Mouse (Mus musculus): ENCODE data around the gene Ccdc62. TPM values are rescaled to one million over a fixed set of nuclear protein-coding genes. Genes with fewer than 3 reads are reported as not detected.
A peak's percentile ranks its signal among the peaks of the same experiment; 100 is the strongest.

Ccdc62 gene
- polyA plus RNA-seq, 1 experiment from 2014 or later: 5.0 TPM

DNA sequence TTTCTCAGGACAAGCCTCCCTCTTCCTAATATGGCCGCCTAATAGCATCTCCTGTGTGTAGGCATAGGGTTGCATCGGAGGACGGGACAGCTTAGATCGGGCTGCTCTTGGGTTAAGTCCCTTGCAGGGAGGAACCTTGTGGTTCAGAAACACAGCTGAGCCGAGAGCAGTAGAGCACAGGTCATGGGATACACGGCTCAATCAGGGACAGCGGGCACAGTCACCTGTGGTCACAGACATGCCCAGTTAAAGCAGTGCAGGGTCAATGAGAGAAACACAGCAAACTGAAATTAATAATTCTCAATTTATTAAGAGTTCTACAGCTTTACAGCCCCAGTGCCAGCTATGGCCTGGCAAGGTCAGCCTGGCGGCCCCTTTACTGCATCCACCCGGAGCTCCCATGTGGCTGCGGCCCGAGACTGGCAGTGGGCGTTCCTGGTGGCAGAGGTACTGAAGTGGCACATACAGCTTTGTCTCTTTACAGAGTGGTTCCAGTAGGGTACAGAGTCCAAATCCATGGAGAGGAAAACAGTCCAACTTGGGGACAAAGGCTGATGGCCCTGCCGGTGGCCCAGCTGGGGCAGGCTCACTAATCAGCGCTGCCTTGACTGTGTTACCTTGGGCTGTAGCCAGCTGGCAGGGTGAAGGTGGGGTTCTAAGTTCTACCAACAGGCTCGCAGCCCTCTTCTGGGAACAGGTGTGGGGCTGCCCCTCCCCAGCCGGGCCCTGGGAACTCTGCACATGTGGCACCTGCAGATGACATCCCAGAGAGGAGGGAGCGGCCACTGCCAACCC, 74.1 kb downstream of the Ccdc62 start:
- no peak overlapping the region for H3K27ac ChIP-seq (ENCODE audit: low read depth, low read length)
- H3K9me3 ChIP-seq (ENCODE audit: control insufficient read depth, low read length): no peaks in the 10 kb centered on the region
- H3K4me1 ChIP-seq (ENCODE audit: control insufficient read depth, insufficient read depth, low read length): 0 out of 2 replicates have a peak, but pooled peaks cover 3% of the 10 kb centered on the region
- no peak overlapping the region for H3K4me3 ChIP-seq (ENCODE audit: low read depth, low read length)
- no peak overlapping the region for H3K9ac ChIP-seq (ENCODE audit: low read length)
- no peak overlapping the region for H3K4me2 ChIP-seq (ENCODE audit: low read depth)
- ATAC-seq (ENCODE audit: insufficient read depth, low FRiP score, low TSS enrichment): no peak
- no peaks in the 10 kb centered on the region for H3K27me3 ChIP-seq (ENCODE audit: control insufficient read depth, insufficient read depth, low read length)
- 93% methylated on average over 17 of the region's 17 CpGs for WGBS
- no peak for DNase-seq (ENCODE audit: low spot score)
- peaks cover 18% of the 10 kb centered on the region for H3K36me3 ChIP-seq (ENCODE audit: control insufficient read depth, insufficient read depth, low read length)

DNA sequence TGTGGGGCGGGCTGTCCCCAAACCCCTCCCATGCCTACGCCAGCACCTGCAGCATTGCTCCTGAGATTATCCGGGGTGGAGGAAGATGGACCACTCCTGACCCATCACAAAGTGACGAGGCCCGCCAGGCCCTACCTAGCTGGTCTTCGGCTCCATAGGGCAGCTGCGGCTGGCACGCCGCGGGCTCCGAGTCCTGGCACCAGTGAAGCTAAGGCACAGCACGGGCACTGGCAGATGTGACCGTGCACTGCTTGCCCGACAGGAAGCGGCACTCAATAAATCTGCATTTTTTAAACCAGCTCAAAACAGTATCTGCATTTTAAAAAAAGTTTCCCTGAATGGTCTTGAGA, 74.6 kb downstream of the Ccdc62 start:
- H3K9ac ChIP-seq (ENCODE audit: low read length): no peak overlapping the region
- H3K4me2 ChIP-seq (ENCODE audit: low read depth): no peak overlapping the region
- DNase-seq (ENCODE audit: low spot score) (no peak), ATAC-seq (ENCODE audit: insufficient read depth, low FRiP score, low TSS enrichment) (no peak)
- H3K9me3 ChIP-seq (ENCODE audit: control insufficient read depth, low read length): no peaks in the 10 kb centered on the region
- H3K27ac ChIP-seq (ENCODE audit: low read depth, low read length): no peak overlapping the region
- H3K27me3 ChIP-seq (ENCODE audit: control insufficient read depth, insufficient read depth, low read length): no peaks in the 10 kb centered on the region
- peaks cover 23% of the 10 kb centered on the region for H3K36me3 ChIP-seq (ENCODE audit: control insufficient read depth, insufficient read depth, low read length)
- 96% methylated on average over 15 of the region's 15 CpGs for WGBS
- no peak overlapping the region for H3K4me3 ChIP-seq (ENCODE audit: low read depth, low read length)
- 0 out of 2 replicates have a peak, but pooled peaks cover 3% of the 10 kb centered on the region for H3K4me1 ChIP-seq (ENCODE audit: control insufficient read depth, insufficient read depth, low read length)

DNA sequence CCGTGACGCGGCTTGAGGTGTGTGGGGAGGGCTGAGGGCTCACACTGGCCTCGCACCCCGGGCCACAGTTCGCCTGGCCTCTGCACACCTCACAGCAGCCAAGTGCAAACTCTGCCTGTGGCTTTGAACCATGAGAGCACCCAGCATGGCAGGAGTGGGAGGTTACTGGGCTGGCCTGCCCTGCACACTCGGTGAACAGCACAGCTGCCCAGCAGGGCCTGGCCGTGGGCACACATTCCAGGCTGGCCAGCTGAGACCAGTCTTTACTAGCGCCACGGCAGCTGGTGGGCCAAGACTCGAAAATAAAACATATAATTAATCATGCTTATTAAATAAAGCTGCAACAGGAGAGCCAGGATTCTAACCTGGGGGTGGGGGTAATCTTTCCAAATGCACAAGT, 75.1 kb downstream of the Ccdc62 start:
- H3K9ac ChIP-seq (ENCODE audit: low read length): no peak overlapping the region
- no peak for DNase-seq (ENCODE audit: low spot score)
- peaks cover 4% of the 10 kb centered on the region; the same call in 1 of the 2 replicates for H3K4me1 ChIP-seq (ENCODE audit: control insufficient read depth, insufficient read depth, low read length)
- H3K4me3 ChIP-seq (ENCODE audit: low read depth, low read length): no peak overlapping the region
- H3K4me2 ChIP-seq (ENCODE audit: low read depth): no peak overlapping the region
- 86% methylated on average over 11 of the region's 11 CpGs for WGBS
- no peaks in the 10 kb centered on the region for H3K27me3 ChIP-seq (ENCODE audit: control insufficient read depth, insufficient read depth, low read length)
- no peak overlapping the region for H3K27ac ChIP-seq (ENCODE audit: low read depth, low read length)
- ATAC-seq (ENCODE audit: insufficient read depth, low FRiP score, low TSS enrichment): no peak
- H3K9me3 ChIP-seq (ENCODE audit: control insufficient read depth, low read length): no peaks in the 10 kb centered on the region
- peaks cover 23% of the 10 kb centered on the region for H3K36me3 ChIP-seq (ENCODE audit: control insufficient read depth, insufficient read depth, low read length)

DNA sequence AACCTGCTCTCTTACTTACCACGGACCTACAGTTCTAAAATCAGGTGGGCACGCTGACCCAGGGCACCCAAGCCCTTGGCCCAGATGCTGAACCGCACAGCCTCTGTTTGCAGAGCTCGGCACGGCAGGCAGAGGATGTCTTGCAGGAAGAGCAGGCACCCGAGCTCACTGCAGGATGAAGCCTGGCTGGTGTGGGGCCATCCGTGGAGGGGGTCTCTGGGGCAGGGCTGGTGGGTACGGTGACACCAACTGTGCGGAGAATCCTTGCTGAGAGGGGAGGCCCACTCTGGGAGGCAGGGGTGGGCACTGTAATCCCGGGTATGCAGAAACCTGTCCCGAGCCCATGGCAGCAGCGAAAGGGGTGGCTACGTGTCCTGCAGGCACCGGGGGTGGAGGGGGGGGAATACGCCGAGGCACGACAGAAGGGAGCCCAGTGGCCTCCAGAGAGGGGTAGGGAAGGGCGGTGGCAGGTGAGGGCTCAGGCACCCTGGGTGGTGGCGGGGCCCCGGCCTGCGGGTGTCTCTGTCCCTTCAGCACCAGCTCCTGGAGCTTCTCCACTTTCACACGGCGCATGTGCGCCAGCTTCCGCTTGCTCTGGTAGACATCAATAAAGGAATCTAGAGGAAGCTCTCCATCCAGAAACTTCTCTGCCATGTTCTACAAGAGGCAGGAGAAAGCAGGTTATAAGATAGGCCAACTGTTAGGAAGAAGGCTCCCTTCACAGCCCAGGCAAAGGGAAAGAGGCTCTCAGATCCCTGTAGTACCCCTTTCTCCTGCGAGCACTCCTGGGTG, 75.8 kb downstream of the Ccdc62 start:
- no peak overlapping the region for H3K9ac ChIP-seq (ENCODE audit: low read length)
- H3K4me3 ChIP-seq (ENCODE audit: low read depth, low read length): no peak overlapping the region
- ATAC-seq (ENCODE audit: insufficient read depth, low FRiP score, low TSS enrichment) (no peak), DNase-seq (ENCODE audit: low spot score) (no peak)
- H3K9me3 ChIP-seq (ENCODE audit: control insufficient read depth, low read length): no peaks in the 10 kb centered on the region
- peaks cover 11% of the 10 kb centered on the region for H3K4me1 ChIP-seq (ENCODE audit: control insufficient read depth, insufficient read depth, low read length)
- no peak overlapping the region for H3K4me2 ChIP-seq (ENCODE audit: low read depth)
- H3K27ac ChIP-seq (ENCODE audit: low read depth, low read length): no peak overlapping the region
- 91% methylated on average over 26 of the region's 26 CpGs for WGBS
- no peaks in the 10 kb centered on the region for H3K27me3 ChIP-seq (ENCODE audit: control insufficient read depth, insufficient read depth, low read length)
- H3K36me3 ChIP-seq (ENCODE audit: control insufficient read depth, insufficient read depth, low read length): peaks cover 23% of the 10 kb centered on the region

DNA sequence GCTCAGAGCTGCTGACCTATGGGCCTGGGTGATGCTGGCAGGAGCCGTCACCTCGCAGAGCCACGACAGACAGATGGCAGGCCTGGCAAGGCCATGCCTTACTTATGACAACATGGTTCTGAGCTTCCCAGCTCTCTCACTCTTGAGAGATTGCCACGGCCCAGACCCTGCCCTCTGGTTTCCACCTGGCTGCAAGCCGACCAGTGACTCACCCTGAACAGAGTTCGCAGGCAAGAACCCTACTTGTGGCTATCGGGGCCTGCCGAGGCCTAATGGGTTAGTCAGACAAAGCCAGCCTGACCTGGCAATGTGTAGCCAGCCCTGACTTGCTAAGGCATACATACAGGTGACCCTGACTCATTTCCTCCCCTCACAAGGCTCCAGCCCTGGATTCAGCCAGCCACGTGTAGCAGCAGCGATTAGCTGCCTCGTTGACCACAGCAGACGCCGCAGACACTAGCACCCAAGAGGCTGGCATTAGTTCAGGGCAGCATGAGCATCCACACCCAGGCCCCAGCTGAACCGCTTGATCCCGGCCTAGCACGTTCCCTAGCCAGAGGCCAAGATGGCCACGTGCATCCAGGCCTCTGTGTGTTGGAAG, 76.5 kb downstream of the Ccdc62 start:
- no peaks in the 10 kb centered on the region for H3K9me3 ChIP-seq (ENCODE audit: control insufficient read depth, low read length)
- H3K27ac ChIP-seq (ENCODE audit: low read depth, low read length): no peak overlapping the region
- H3K36me3 ChIP-seq (ENCODE audit: control insufficient read depth, insufficient read depth, low read length): peaks cover 23% of the 10 kb centered on the region
- peaks cover 18% of the 10 kb centered on the region for H3K4me1 ChIP-seq (ENCODE audit: control insufficient read depth, insufficient read depth, low read length)
- no peaks in the 10 kb centered on the region for H3K27me3 ChIP-seq (ENCODE audit: control insufficient read depth, insufficient read depth, low read length)
- no peak overlapping the region for H3K4me3 ChIP-seq (ENCODE audit: low read depth, low read length)
- ATAC-seq (ENCODE audit: insufficient read depth, low FRiP score, low TSS enrichment) (no peak), DNase-seq (ENCODE audit: low spot score) (no peak)
- no peak overlapping the region for H3K4me2 ChIP-seq (ENCODE audit: low read depth)
- no peak overlapping the region for H3K9ac ChIP-seq (ENCODE audit: low read length)
- 91% methylated on average over 17 of the region's 17 CpGs for WGBS

DNA sequence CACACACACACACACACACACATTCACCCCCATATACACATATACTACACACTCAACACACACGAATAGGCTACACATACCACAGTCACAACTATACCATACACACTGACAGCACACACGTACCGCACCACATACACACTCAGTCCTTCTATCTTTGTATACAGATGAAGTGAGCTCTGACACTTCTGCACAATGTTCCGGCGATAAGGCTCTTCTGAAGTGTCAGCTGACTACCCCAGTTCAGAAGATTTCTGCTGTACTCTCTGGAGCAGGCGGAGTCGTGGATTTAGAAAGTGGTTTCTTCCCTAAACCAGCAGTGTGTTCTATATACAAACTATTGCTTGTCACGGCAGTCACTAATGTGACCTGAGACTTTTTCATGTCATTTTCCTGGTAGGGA, 79.6 kb downstream of the Ccdc62 start:
- 95% methylated on average over 8 of the region's 8 CpGs for WGBS
- H3K9ac ChIP-seq (ENCODE audit: low read length): no peak overlapping the region

DNA sequence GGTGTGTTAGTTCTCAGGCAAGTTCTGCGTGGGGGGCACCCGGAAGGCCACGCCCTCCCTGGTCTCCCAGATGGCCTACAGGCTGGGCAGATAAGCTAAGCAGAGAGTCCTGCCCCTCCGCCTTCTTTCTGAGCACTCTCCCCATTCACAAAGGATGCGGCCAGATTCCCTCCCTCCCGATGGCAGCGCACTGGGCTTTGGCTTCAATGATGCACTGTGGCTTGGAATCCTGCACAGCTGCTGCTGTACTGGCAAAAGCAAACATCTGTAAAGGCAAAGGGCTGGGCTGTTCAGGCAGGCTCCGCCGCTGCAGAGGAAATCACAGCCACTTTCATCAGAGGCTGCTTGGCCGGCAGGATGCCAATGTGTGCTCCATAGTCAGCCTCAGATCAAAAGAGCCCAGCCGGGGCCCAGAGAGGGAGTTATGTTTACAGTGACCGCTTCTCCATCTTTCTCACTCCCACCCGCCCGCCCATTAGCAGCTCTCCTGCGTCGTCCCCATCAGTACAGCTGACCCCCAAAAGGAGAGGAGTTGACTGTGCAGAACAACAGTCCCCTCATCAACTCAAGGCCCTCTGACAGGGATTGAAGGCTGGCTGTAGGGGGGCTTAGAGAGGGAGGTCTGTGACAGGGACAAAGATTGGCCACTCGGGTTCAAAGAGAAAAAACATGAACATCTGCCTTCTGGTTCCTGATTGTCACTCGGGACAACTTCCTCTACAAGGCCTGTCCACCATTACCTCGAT, 80.6 kb downstream of the Ccdc62 start:
- DNase-seq (ENCODE audit: low spot score) (peak; percentile 68), ATAC-seq (ENCODE audit: insufficient read depth, low FRiP score, low TSS enrichment) (peak; percentile 31; the same call in 1 of the 2 replicates)
- no peaks in the 10 kb centered on the region for H3K27me3 ChIP-seq (ENCODE audit: control insufficient read depth, insufficient read depth, low read length)
- peaks cover 34% of the 10 kb centered on the region for H3K4me1 ChIP-seq (ENCODE audit: control insufficient read depth, insufficient read depth, low read length)
- 0 out of 2 replicates have a peak overlapping the region, but pooled peaks have one; percentile 1 for H3K4me2 ChIP-seq (ENCODE audit: low read depth)
- H3K9me3 ChIP-seq (ENCODE audit: control insufficient read depth, low read length): no peaks in the 10 kb centered on the region
- H3K27ac ChIP-seq (ENCODE audit: low read depth, low read length): peak overlapping the region; percentile 77
- no peak overlapping the region for H3K4me3 ChIP-seq (ENCODE audit: low read depth, low read length)
- 9% methylated on average over 19 of the region's 19 CpGs for WGBS
- H3K9ac ChIP-seq (ENCODE audit: low read length): peak overlapping the region; percentile 18
- peaks cover 13% of the 10 kb centered on the region for H3K36me3 ChIP-seq (ENCODE audit: control insufficient read depth, insufficient read depth, low read length)

More for the DNA sequence above, 79.6 kb downstream of the Ccdc62 start:
- Histone ChIP-seq H3K4me2 (ENCODE audit: low read depth) (no peak overlapping the region), H3K36me3 (ENCODE audit: control insufficient read depth, insufficient read depth, low read length) (peaks cover 20% of the 10 kb centered on the region), H3K27me3 (ENCODE audit: control insufficient read depth, insufficient read depth, low read length) (no peaks in the 10 kb centered on the region), H3K9me3 (ENCODE audit: control insufficient read depth, low read length) (no peaks in the 10 kb centered on the region), H3K4me1 (ENCODE audit: control insufficient read depth, insufficient read depth, low read length) (peaks cover 28% of the 10 kb centered on the region), H3K4me3 (ENCODE audit: low read depth, low read length) (no peak overlapping the region), H3K27ac (ENCODE audit: low read depth, low read length) (no peak overlapping the region; the same call in 1 of the 2 replicates)
- ATAC-seq (ENCODE audit: insufficient read depth, low FRiP score, low TSS enrichment) (no peak), DNase-seq (ENCODE audit: low spot score) (no peak)

DNA sequence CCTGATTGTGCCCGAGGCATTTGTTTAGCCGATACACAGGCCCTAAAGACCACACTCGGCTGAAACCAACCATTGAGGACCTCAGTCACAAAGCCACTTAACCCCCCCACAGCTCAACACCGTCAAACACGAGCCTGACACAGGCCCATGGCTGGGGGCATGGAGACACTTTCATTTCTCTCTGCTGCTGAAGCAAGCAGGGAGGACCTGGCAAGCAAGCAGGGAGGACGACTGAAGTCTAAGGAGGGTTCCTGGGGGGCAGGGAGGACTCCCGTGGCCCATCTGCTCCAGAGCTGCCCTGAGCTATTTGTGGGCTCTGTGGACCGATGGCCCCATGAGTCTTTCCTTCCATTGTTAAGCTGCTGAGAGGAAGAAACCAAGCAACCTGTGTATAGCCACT, 81.4 kb downstream of the Ccdc62 start:
- H3K4me1 ChIP-seq (ENCODE audit: control insufficient read depth, insufficient read depth, low read length): peaks cover 39% of the 10 kb centered on the region
- no peak overlapping the region for H3K4me2 ChIP-seq (ENCODE audit: low read depth)
- H3K27me3 ChIP-seq (ENCODE audit: control insufficient read depth, insufficient read depth, low read length): no peaks in the 10 kb centered on the region
- ATAC-seq (ENCODE audit: insufficient read depth, low FRiP score, low TSS enrichment) (no peak), DNase-seq (ENCODE audit: low spot score) (no peak)
- no peak overlapping the region; the same call in 1 of the 2 replicates for H3K9ac ChIP-seq (ENCODE audit: low read length)
- no peaks in the 10 kb centered on the region for H3K9me3 ChIP-seq (ENCODE audit: control insufficient read depth, low read length)
- peaks cover 12% of the 10 kb centered on the region for H3K36me3 ChIP-seq (ENCODE audit: control insufficient read depth, insufficient read depth, low read length)
- peak overlapping the region; percentile 77 for H3K27ac ChIP-seq (ENCODE audit: low read depth, low read length)
- no peak overlapping the region for H3K4me3 ChIP-seq (ENCODE audit: low read depth, low read length)
- 19% methylated on average over 8 of the region's 8 CpGs for WGBS
